Mouse (Mus musculus) left cerebral cortex, adult 8-10 months (tissue): ENCODE data around the gene Tpsg1. TPM values are rescaled to one million over a fixed set of nuclear protein-coding genes. Genes with fewer than 3 reads are reported as not detected.
A peak's percentile ranks its signal among the peaks of the same experiment; 100 is the strongest.

Source experiments
- DNase-seq, 2 experiments: peaks; one replicate each; pipeline ENCODE4 v3.0.0; 2022; ENCODE audit warnings: low spot score in 2 of 2
- total RNA-seq, 4 experiments: library from RNA; stranded (reverse); gene quantifications; 2 replicates each; pipeline ENCODE4 v1.2.4; 2022

Tpsg1 gene
- total RNA-seq: not detected

DNA sequence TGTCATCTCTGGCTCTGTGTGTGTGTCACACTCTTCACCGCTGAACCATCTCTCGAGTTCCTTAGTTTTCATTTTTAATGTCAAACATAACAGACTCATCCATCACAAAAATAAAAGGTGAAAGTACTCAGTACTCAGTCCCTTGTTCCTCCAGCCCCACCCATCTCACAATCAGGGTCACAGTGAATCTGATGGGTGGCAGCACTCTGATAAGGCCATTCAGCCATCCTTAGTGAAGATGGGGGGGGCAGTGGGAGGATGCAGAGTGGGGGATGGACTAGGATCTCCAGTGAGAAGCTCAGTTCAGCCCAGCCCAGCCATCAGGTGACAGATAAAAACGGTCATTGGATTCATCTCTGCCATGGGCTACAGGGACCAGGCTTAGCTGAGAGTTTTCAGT, at the start of gene Tpsg1:
Gene Tpsg1 (plus strand): TSS at position 301 of the 400 bp plus-strand sequence.
- DNase-seq: no peak

- DNase-seq: no peak
Observed at GRCm38 (mm10) chr17:25320819-25321218, 48.3 kb upstream of the Tpsg1 start.

DNA sequence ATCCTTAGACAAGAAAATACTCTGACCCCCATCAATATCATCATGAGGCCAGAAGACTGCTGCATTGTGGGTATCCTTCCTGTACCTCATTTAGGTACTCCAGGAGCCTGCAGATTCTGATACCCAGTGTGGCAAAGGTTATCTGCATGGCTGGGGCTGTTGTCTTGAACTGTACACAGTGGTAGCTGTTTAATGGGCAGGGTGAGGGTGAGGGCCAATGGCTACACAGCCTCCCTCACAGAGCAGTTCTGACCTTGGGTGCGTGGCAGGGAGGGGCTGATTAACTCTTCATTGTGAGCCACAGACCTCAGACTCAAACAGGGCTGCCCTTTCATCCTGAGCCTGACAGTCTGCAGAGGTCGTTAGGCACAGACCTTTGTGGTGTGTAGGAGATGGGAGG, 46.1 kb upstream of the Tpsg1 start:
- DNase-seq: no peak

DNA sequence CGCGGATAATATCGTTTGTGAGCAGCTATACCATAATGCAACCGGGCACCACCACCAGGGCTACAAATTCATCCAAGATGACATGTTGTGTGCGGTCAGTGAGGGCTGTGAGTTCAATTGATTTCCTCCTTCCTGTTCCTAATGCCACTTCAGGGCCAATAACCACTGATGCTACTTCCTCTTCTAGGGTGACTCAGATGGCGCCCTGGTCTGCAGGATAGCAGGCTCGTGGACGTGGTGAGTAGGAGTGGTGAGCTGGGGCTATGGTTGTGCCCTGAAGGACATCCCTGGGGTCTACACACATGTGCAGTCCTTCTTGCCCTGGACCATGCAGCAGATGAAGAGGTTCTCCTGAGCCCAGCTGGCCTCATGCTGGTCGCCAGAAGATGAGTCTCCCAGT, 36.8 kb upstream of the Tpsg1 start:
- no peak for DNase-seq

DNA sequence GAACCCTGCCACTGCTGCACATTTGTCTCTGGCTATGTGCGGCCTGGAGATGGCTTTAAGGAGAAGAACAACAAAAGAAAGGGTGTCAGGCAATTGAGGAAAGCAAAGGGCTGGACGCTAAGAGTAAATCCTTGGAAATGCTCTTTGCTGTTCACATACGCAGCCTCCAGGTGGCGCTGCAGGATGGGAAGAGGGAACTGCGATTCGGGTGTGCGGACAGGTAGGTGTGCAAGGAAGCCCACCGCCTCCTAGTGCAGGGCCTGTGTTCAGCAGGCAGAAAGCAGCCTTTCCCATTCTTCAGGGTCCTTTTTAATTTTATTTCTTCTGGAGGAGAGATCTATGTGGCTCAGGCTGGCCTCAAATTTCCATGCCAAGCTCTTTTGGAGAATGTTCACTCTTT, 35.1 kb upstream of the Tpsg1 start:
- peak in 1 of 2 experiments; percentile 64 for DNase-seq

- DNase-seq: no peak
Observed at GRCm38 (mm10) chr17:25338218-25338617, 30.9 kb upstream of the Tpsg1 start.

DNA sequence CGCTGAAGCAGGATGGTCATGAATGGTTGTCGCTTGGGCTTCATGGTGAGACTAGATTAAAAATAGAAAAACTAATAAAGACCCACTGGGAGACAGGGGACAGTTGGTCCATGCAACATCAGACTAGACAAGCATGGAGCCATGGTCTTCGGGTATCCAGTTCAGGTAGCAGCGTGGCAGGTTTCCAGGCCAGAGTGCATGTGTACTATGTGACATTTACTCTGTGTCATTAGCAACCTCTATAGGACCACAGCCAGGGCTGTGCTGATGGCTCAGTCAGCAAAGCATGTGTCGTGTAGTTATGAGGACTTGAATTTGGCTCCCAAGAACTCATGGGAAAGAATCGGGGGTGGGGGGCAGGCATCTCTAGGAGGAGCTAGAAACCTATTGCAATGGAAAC, 29.1 kb upstream of the Tpsg1 start:
- no peak for DNase-seq

DNA sequence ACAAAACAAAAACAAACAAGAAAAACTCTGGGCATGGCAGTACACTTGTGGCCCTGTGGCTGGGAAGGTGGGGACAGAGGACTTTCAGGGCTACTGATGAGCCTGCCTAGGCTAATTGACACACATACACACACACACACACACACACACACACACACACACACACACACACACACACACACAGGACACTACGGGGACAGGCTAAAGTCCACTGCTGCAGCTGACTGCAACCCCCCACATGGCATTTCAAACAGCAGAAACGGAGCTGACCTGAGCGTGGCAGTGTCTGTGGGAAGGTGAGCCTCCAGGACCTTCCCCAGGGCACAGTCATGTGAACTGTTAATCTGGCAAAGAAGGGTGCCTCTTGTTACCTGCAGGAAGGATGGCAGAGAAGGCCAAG, 27.6 kb upstream of the Tpsg1 start:
- no peak for DNase-seq

DNA sequence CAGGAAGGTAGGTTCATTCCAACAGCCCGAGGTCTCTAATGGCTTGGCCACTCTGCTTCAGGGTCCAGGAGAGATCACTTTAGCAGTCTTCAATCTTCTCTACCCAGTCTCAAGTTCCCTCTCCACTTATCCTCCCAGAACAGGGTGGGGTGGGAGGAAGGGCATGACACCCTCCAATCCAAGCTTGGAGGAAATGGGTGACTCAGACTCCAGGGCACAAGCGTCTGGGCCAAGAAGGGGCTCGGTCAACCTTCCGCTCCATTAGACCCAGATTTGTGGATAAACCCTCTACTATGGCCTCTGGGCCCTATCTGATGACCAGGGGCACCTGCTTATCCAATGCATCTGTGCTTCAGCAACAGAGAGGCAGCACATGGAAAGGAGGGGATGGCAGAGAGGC, 23.6 kb upstream of the Tpsg1 start, which contains the start of gene Tpsab1:
Gene Tpsab1 (minus strand): TSS at position 101 of the 400 bp plus-strand sequence.
- no peak for DNase-seq

- no peak for DNase-seq
Observed at GRCm38 (mm10) chr17:25361291-25361690, 7.8 kb upstream of the Tpsg1 start.

DNA sequence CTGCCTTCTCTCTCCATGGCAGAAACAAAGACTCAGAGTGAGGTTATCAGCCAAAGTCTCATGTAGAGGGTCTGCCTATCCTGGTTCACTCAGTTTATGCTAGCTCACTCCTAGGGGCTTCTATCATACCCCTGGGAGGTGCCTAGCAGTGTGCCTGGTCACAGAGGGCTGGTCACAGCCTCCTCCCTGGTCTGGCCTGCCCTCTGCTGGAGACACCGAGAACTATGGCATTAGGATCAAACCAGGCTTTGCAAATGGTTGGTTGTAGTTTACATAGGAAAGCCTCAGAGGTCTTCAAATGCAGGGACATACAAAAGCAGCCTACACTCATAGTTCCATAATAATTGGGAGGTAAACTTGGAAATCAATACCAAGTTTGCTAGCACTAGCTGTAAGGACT, 5.3 kb upstream of the Tpsg1 start:
- DNase-seq: peak in 1 of 2 experiments; percentile 19

DNA sequence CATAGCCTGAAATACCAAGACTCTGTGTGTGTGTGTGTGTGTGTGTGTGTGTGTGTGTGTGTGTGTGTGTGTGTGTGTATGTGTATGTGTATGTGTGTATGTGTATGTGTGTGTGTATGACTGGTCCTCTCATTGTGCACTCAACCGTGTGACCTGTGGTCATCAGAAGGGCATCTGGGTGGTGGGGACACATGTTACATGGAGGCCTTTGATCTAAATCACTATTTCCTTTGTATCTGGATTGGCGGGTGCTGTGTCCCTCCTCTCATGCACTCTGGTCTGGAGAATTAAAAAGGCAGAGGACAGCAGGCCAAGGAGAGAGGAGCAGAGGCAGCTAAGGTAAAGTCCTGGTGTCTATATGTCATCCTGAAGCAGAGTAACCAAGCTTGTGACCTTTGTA, 3.1 kb upstream of the Tpsg1 start, which contains the start of gene Tpsb2:
Gene Tpsb2 (plus strand): TSS at position 301 of the 400 bp plus-strand sequence.
- DNase-seq: no peak

DNA sequence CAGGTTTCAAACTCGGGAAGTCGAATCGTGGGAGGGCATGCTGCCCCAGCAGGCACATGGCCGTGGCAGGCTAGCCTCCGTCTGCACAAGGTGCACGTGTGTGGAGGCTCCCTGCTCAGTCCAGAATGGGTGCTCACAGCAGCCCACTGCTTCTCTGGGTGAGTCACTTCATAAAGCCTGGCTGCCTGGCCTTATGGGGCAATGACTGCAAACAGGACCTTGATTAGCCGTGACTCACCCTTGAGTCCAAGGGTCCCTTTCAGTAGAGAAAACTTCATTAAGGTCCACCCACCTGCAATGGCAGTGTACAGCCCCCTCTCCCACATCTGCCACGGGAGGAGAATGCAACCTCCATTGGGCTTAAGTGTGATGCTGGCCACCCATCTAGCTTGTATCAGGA, 3.4 kb downstream of the Tpsg1 start:
- DNase-seq: no peak

DNA sequence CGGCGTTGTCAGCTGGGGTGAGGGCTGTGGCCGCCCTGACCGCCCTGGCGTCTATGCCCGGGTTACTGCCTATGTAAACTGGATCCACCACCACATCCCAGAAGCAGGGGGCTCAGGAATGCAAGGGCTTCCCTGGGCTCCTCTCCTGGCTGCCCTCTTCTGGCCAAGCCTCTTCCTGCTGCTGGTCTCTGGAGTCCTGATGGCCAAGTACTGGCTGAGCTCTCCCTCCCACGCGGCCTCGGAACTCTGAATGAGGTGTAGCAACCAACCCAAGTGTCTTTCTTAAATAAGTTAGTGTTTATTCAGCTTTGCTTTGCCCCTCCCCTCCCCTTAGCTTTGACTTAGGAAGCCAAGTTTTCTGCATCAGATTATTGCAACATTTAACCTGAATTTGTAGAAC, 4.9 kb downstream of the Tpsg1 start:
- no peak for DNase-seq

DNA sequence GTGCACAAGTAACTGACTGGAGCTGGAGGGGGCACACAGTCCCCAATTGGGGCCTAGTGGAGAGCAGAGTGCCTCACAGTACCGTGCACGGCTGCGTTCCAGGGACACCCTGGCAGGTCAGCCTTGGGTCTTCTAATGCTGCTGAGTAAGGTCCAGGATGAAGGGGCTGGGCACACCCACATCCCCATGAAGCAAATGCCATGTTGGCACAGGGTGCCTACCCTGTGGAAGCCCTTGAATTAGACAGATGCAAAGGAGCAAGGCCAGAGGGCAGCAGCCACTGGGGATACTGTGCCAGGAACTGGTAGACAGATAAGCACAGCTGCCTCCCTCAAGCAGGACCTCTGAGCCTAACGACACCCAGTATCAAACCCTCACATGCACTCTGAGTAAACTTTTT, 25.5 kb downstream of the Tpsg1 start:
- DNase-seq: no peak

GRCm38 (mm10) chr17:25397804-25398519, 28.9 kb downstream of the Tpsg1 start:
- peak; percentile 36 to 73 for DNase-seq

GRCm38 (mm10) chr17:25398520-25398838, 29.4 kb downstream of the Tpsg1 start:
- DNase-seq: no peak

DNA sequence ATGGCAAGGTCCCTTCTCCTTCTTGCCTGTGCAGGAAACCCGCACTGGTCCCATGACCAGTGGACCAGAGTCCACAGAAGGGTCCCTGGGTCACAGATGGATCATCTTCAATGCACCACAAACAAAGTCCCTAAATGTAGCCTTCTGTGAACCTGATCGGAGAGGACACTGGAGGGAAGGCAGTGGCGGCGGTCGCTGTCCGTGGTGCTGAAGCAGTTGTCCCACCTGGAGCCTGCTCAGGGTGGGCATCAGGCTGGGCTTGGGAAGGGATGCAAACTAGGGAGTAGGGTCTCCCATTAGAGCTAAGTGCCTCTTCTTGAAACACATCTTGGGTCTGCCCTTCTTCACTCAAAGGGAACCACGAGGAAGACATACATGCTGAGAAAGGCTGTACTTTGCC, 31.4 kb downstream of the Tpsg1 start:
- DNase-seq: no peak

GRCm38 (mm10) chr17:25401491-25401890, 32.4 kb downstream of the Tpsg1 start:
- no peak for DNase-seq

DNA sequence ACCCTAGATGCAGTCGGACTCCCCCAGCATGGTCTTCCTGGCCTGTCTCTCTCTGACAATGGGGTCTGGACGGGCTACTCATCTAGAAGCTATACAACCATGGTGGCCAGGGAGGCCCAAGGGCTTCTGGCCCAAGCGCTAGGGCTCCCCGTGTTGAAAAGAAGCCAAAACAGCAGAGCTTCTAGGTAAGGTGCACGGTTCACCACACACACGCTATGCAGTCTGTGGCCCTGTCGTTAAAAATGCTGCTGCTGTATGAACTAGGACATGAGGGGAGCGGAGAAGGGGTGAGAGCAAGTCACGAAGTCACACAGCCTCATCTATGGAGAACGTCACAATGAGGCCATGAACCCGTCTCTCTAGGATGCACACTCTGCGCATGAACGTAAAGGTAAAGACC, 33.2 kb downstream of the Tpsg1 start:
- no peak for DNase-seq

DNA sequence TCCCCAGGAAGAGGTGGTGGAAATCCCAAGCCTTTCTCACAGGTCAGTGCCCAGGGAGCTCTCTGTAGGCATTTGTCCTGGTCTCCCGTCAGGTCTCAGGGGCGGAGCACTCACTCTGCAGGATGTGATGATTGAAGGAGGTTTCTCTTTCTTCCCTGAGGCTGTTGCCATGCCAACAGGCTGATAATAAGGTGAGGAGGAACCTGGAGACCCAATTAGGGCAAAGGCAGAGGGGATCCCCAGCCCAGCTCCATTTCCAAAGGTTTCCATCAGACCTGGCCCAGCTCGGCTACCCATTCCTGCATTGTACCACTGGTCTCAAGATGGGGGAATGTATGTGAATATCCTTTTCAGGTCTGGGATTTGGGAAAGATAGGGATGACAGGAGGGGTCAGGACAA, 35.1 kb downstream of the Tpsg1 start:
- DNase-seq: no peak

GRCm38 (mm10) chr17:25405224-25405895, 36.3 kb downstream of the Tpsg1 start:
- DNase-seq: no peak

GRCm38 (mm10) chr17:25406011-25406441, 37.0 kb downstream of the Tpsg1 start:
- DNase-seq: peak in 1 of 2 experiments; percentile 50
